9 mouse cellular contexts compared by ENCODE assay signal in the genomic region with DNA sequence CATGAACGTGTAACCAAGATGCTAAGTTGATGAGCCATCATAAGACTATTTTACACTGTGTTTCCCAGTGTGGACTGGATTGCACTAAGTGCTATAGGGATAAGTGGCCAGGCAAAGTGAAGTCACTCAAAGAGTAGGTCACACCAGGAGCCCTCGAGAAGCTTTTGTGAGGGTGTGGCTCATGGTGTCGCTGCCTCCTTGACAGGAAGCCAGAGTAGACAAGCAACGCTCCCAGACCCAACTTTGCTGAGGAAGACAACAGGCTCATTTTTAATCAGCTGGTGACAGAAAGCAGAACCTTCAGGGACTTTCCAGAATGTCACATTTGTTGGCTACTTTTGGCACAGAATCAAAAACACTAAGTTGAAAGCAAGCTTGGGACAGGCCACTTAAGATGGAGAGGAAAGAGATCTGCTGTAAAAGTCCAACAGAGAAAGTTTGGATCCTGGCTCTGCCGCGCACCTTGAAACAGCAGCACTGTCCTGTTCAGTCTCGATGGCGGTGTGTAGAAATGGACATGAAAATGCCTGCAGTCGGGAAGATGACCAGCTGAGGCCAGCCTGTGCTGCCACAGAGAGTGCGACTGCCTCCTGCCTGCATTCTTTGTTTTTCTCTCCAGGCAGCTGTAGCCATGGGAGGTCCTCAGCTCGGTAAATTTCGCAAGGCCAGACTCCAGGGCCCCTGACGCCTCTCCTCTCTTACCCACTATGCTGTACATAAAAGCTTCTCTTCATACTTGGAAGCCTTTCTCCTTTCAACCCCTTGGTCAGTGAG. TPM values are rescaled to one million over a fixed set of nuclear protein-coding genes. Genes with fewer than 3 reads are reported as not detected.
DNase-seq lines count a peak whose midpoint lies in the region; ATAC-seq and TF ChIP-seq lines count a peak whose summit lies in the region.
"Had no signal": no experiment of that assay in that cellular context is flagged by ENCODE, and none has a peak within 500 bp of the region (broad histone marks: within the 10 kb centered on the region; RNA-seq: fewer than 3 reads in every experiment).

No protein-coding gene starts in this region.

- TF ChIP-seq EP300 in CH12.LX (IDR thresholded peaks at IDR 0.05; ENCODE audit: low read length) = peak; percentile 77

- DNase-seq in gastrocnemius, adult 18-20 months (ENCODE audit: low spot score) = peak; percentile 23
- no peak for DNase-seq in gastrocnemius, postnatal 10 days
- DNase-seq in CH12.LX (ENCODE audit: extremely low read depth) = peak; percentile 61
- DNase-seq in lung, postnatal 4 days = peak; percentile 59 to 68
- DNase-seq in hindbrain, embryonic 10.5 days (ENCODE audit: low spot score) = no peak
- DNase-seq in urinary bladder, postnatal 10 days (ENCODE audit: low spot score) = no peak
- no peak for DNase-seq in cerebellum, adult 11 months

- 0 out of 2 replicates have a peak, but pooled peaks have one; percentile 19 for ATAC-seq in heart, embryonic 14.5 days (ENCODE audit: insufficient number of reproducible peaks, insufficient read depth, low FRiP score, low read depth)

- 16% methylated on average over 13 of the region's 13 CpGs for WGBS in heart, embryonic 14.5 days
- WGBS in hindbrain, embryonic 10.5 days = 46% methylated on average over 13 of the region's 13 CpGs

- no peaks in the 10 kb centered on the region for H3K79me2 ChIP-seq in CH12.LX (replicated peaks; ENCODE audit: control insufficient read depth, extremely low read depth, insufficient read depth, poor library complexity, severe bottlenecking)

- H3K9me3 ChIP-seq in CH12.LX (replicated peaks; ENCODE audit: low read length) = no peaks in the 10 kb centered on the region
- H3K9me3 ChIP-seq in heart, embryonic 14.5 days (ENCODE audit: control insufficient read depth, low read length) = no peaks in the 10 kb centered on the region
- no peaks in the 10 kb centered on the region for H3K9me3 ChIP-seq in hindbrain, embryonic 10.5 days
- H3K9me3 ChIP-seq: neural tube, embryonic 13.5 days had no signal

- peak overlapping the region; percentile 62 for H3K27ac ChIP-seq in CH12.LX (ENCODE audit: insufficient read depth, low read depth)
- H3K27ac ChIP-seq in heart, embryonic 14.5 days (replicated peaks in 1 of 2; ENCODE audit: control insufficient read depth in 1 of 2, insufficient read depth in 1 of 2, low read depth in 2 of 2, low read length in 2 of 2) = peak overlapping the region; percentile 8 to 57
- no peak overlapping the region for H3K27ac ChIP-seq in hindbrain, embryonic 10.5 days
- H3K27ac ChIP-seq: neural tube, embryonic 13.5 days had no signal

- H3K4me2 ChIP-seq in CH12.LX (ENCODE audit: insufficient read depth, low read depth, poor library complexity, severe bottlenecking) = peak overlapping the region; percentile 10
- H3K4me2 ChIP-seq in heart, embryonic 14.5 days (ENCODE audit: low read length) = peak overlapping the region; percentile 49
- H3K4me2 ChIP-seq: neural tube, embryonic 13.5 days had no signal

- no peak; the same call in 1 of the 2 replicates for TF ChIP-seq RAD21 in CH12.LX (IDR thresholded peaks at IDR 0.05; ENCODE audit: low read depth, low read length)

- 0 out of 4 replicates have a peak, but pooled peaks of 1 of the 2 experiments have one; percentile 11 for TF ChIP-seq CTCF in CH12.LX (conservative IDR thresholded peaks at IDR 0.05 in 1 of 2, IDR thresholded peaks at IDR 0.05 in 1 of 2; ENCODE audit: low read depth in 2 of 2, low read length in 2 of 2)

- H3K4me1 ChIP-seq in CH12.LX (ENCODE audit: control insufficient read depth in 1 of 2, insufficient read depth in 2 of 2) = peaks cover 18 to 50% of the 10 kb centered on the region in 2 experiments
- peaks cover 10 to 15% of the 10 kb centered on the region in 2 experiments; a peak in 3 of 4 replicates for H3K4me1 ChIP-seq in heart, embryonic 14.5 days (ENCODE audit: control insufficient read depth in 2 of 2, insufficient read depth in 2 of 2, low read length in 2 of 2)
- peaks cover 17% of the 10 kb centered on the region; the same call in 1 of the 2 replicates for H3K4me1 ChIP-seq in hindbrain, embryonic 10.5 days (replicated peaks)
- H3K4me1 ChIP-seq: neural tube, embryonic 13.5 days had no signal

- peak overlapping the region; percentile 34 for H3K9ac ChIP-seq in CH12.LX (ENCODE audit: insufficient read depth, low read depth)
- peak overlapping the region; percentile 34; the same call in 1 of the 2 replicates for H3K9ac ChIP-seq in heart, embryonic 14.5 days (ENCODE audit: low read length)
- H3K9ac ChIP-seq: neural tube, embryonic 13.5 days had no signal

- dilution Hi-C loops in CH12.LX (cut with MboI; ENCODE audit: extremely low pct_ligation_motif_present, extremely low pct_unique_long_range_greater_than_20kb, low sequenced_read_pairs) = no loop called here

- H3K27me3 ChIP-seq in CH12.LX (replicated peaks) = no peaks in the 10 kb centered on the region
- no peaks in the 10 kb centered on the region for H3K27me3 ChIP-seq in heart, embryonic 14.5 days (ENCODE audit: control insufficient read depth, insufficient read depth, low read length)
- H3K27me3 ChIP-seq in hindbrain, embryonic 10.5 days (ENCODE audit: insufficient read depth, poor library complexity, severe bottlenecking) = no peaks in the 10 kb centered on the region
- H3K27me3 ChIP-seq: neural tube, embryonic 13.5 days had no signal

- TF ChIP-seq POLR2A in CH12.LX (IDR thresholded peaks at IDR 0.05; ENCODE audit: low read depth, low read length) = no peak

- in situ Hi-C loops in CH12.LX (cut with MboI; ENCODE audit: low pct_ligation_motif_present, low pct_unique_long_range_greater_than_20kb, low sequenced_read_pairs) = no loop called here

- H3K4me3 ChIP-seq in CH12.LX (replicated peaks in 1 of 3; ENCODE audit: low read depth in 2 of 3, low read length in 2 of 3, poor library complexity in 1 of 3) = no peak overlapping the region
- H3K4me3 ChIP-seq in heart, embryonic 14.5 days (ENCODE audit: control insufficient read depth in 1 of 2, insufficient read depth in 1 of 2, low read depth in 1 of 2, low read length in 2 of 2) = no peak overlapping the region
- H3K4me3 ChIP-seq in hindbrain, embryonic 10.5 days = no peak overlapping the region
- H3K4me3 ChIP-seq: neural tube, embryonic 13.5 days had no signal

- no peaks in the 10 kb centered on the region for H3K36me3 ChIP-seq in CH12.LX (replicated peaks in 1 of 2; ENCODE audit: control insufficient read depth in 1 of 2, insufficient read depth in 1 of 2, low read length in 1 of 2)
- no peaks in the 10 kb centered on the region for H3K36me3 ChIP-seq in heart, embryonic 14.5 days (ENCODE audit: control insufficient read depth, insufficient read depth, low read length)
- H3K36me3 ChIP-seq in hindbrain, embryonic 10.5 days = no peaks in the 10 kb centered on the region
- H3K36me3 ChIP-seq: neural tube, embryonic 13.5 days had no signal

TF ChIP-seq in CH12.LX, 34 proteins besides CTCF, POLR2A, EP300 and RAD21 (continues in another document):
- TF ChIP-seq ELF1 (IDR thresholded peaks at IDR 0.05; ENCODE audit: low read depth, low read length) (peak; percentile 41; the same call in 1 of the 2 replicates), HCFC1 (IDR thresholded peaks at IDR 0.05; ENCODE audit: low read depth, low read length) (no peak), BHLHE40 (IDR thresholded peaks at IDR 0.05; ENCODE audit: low read depth, low read length) (peak; percentile 41), MAZ (IDR thresholded peaks at IDR 0.05; ENCODE audit: low read depth, low read length) (no peak), SIN3A (IDR thresholded peaks at IDR 0.05; ENCODE audit: low read length) (peak; percentile 64; the same call in 1 of the 2 replicates), MAX (IDR thresholded peaks at IDR 0.05; ENCODE audit: low read length) (peak; percentile 54; the same call in 1 of the 2 replicates), ZKSCAN1 (IDR thresholded peaks at IDR 0.05; ENCODE audit: borderline replicate concordance, low read depth, low read length) (no peak), ZNF384 (IDR thresholded peaks at IDR 0.05; ENCODE audit: low read depth, low read length) (no peak), NRF1 (IDR thresholded peaks at IDR 0.05; ENCODE audit: low read depth, low read length) (no peak), GABPA (IDR thresholded peaks at IDR 0.05; ENCODE audit: insufficient replicate concordance, low read depth, low read length) (no peak), NELFE (IDR thresholded peaks at IDR 0.05; ENCODE audit: low read depth, low read length) (no peak)

RNA-seq across cellular contexts. Expression of a gene that starts 16.2 kb away (rescaled TPM):
- 1 to 10 TPM; 3.2 to 3.5 TPM for total RNA-seq in gastrocnemius, adult 18-20 months (2021)
- total RNA-seq in gastrocnemius, postnatal 10 days (2021) = 1 to 10 TPM; 5.3 to 7.2 TPM
- total RNA-seq in CH12.LX (2012; rRNA removed) (14.3 and 16.2 TPM in 2 replicates), CH12.LX (2014; rRNA removed) (20.5 and 24.2 TPM in 2 replicates)
- polyA plus RNA-seq in CH12.LX (2012; ENCODE audit: insufficient read length, low read depth) = 42.6 and 48.4 TPM in 2 replicates
- 25.8 and 26.9 TPM in 2 replicates for polyA plus RNA-seq in heart, embryonic 14.5 days (2014; fragmentation: Nextera tagmentation; extraction: Ambion mirVana)
- polyA plus RNA-seq in hindbrain, embryonic 10.5 days (2016; fragmentation: Nextera tagmentation; extraction: Ambion mirVana) = 42.1 and 52.9 TPM in 2 replicates

RNA-seq across cellular contexts. Expression of a gene that starts 23.1 kb away (rescaled TPM):
- total RNA-seq in gastrocnemius, adult 18-20 months (2021) = 1 to 10 TPM; 4.1 to 4.4 TPM
- total RNA-seq in gastrocnemius, postnatal 10 days (2021) = 1 to 10 TPM; 1.3 to 2.3 TPM
- 0.50 and 0.81 TPM in 2 replicates for total RNA-seq in CH12.LX (2012; rRNA removed)
- total RNA-seq in CH12.LX (2014; rRNA removed) = 0.12 and 0.19 TPM in 2 replicates
- 0.27 and 0.46 TPM in 2 replicates for polyA plus RNA-seq in CH12.LX (2012; ENCODE audit: insufficient read length, low read depth)
- polyA plus RNA-seq in heart, embryonic 14.5 days (2014; fragmentation: Nextera tagmentation; extraction: Ambion mirVana) = 4.8 and 5.2 TPM in 2 replicates
- 4.5 and 4.8 TPM in 2 replicates for polyA plus RNA-seq in hindbrain, embryonic 10.5 days (2016; fragmentation: Nextera tagmentation; extraction: Ambion mirVana)

RNA-seq across cellular contexts. Expression of a gene that starts 23.4 kb away (rescaled TPM):
- total RNA-seq in gastrocnemius, adult 18-20 months (2021) = under 1 TPM; 0.31 to 0.43 TPM
- total RNA-seq in gastrocnemius, postnatal 10 days (2021) = 1 to 10 TPM; 1.3 to 2.0 TPM
- total RNA-seq in CH12.LX (2012; rRNA removed) (0.92 and 1.8 TPM in 2 replicates), CH12.LX (2014; rRNA removed) (0.77 and 1.3 TPM in 2 replicates)
- polyA plus RNA-seq in CH12.LX (2012; ENCODE audit: insufficient read length, low read depth) = 1.2 and 1.6 TPM in 2 replicates
- 1.6 TPM in 2 replicates for polyA plus RNA-seq in heart, embryonic 14.5 days (2014; fragmentation: Nextera tagmentation; extraction: Ambion mirVana)
- polyA plus RNA-seq in hindbrain, embryonic 10.5 days (2016; fragmentation: Nextera tagmentation; extraction: Ambion mirVana) = 2.3 and 2.7 TPM in 2 replicates

RNA-seq across cellular contexts. Expression of a gene that starts 44.5 kb away (rescaled TPM):
- total RNA-seq in gastrocnemius, adult 18-20 months (2021) = 100 to 1,000 TPM; 266 to 292 TPM
- 100 to 1,000 TPM; 280 to 319 TPM for total RNA-seq in gastrocnemius, postnatal 10 days (2021)
- total RNA-seq in CH12.LX (2012; rRNA removed) (202 and 217 TPM in 2 replicates), CH12.LX (2014; rRNA removed) (349 and 352 TPM in 2 replicates)
- polyA plus RNA-seq in CH12.LX (2012; ENCODE audit: insufficient read length, low read depth) = 277 and 352 TPM in 2 replicates
- 693 and 703 TPM in 2 replicates for polyA plus RNA-seq in heart, embryonic 14.5 days (2014; fragmentation: Nextera tagmentation; extraction: Ambion mirVana)
- polyA plus RNA-seq in hindbrain, embryonic 10.5 days (2016; fragmentation: Nextera tagmentation; extraction: Ambion mirVana) = 322 and 341 TPM in 2 replicates

Comparison
In these comparisons a context has a peak if more than half of its experiments do, and no peak if none do; other contexts are left out.
1. DNase-seq: peak in gastrocnemius, adult 18-20 months (single experiment), CH12.LX (single experiment) and lung, postnatal 4 days (2 of 2); none in gastrocnemius, postnatal 10 days (single experiment), hindbrain, embryonic 10.5 days (single experiment), urinary bladder, postnatal 10 days (single experiment) and cerebellum, adult 11 months (single experiment).